Mouse (Mus musculus): ENCODE measurements around the gene Nebl. TPM values are rescaled to one million over a fixed set of nuclear protein-coding genes. Genes with fewer than 3 reads are reported as not detected.

Gene Nebl
- polyA plus RNA-seq, 1 experiment from 2014 or later = 8.7 TPM

DNA sequence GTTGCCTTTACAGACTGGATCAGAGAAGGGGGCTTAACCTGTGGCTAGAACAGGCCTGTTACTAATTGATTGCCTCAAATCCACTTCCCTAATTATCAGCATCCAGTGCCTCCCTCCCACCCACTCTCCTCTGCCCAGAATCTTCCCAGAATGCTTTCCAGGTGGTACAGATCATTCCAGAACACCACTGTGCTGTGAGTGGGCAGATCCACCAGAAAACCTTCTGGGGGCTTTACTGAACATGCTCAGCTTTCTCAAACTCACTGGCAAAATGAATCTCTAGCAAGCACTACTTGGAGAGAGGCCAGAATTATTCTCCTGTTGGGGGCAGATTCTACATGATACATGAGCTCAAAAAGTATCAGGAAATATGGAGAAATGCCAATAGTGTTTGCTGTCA lies 277.6 kb downstream of the Nebl start:
- Histone ChIP-seq H3K27me3 (no peaks in the 10 kb centered on the region), H3K27ac (replicated peaks) (no peak overlapping the region), H3K36me3 (no peaks in the 10 kb centered on the region), H3K9ac (replicated peaks) (no peak overlapping the region), H3K9me3 (no peaks in the 10 kb centered on the region), H3K4me1 (no peaks in the 10 kb centered on the region), H3K4me2 (replicated peaks) (no peak overlapping the region), H3K4me3 (no peak overlapping the region)
- no peak for ATAC-seq (replicated peaks)

- Histone ChIP-seq H3K27ac (replicated peaks) (no peak overlapping the region), H3K4me1 (no peaks in the 10 kb centered on the region), H3K36me3 (no peaks in the 10 kb centered on the region), H3K9me3 (no peaks in the 10 kb centered on the region), H3K4me3 (no peak overlapping the region), H3K9ac (replicated peaks) (no peak overlapping the region), H3K4me2 (replicated peaks) (no peak overlapping the region), H3K27me3 (no peaks in the 10 kb centered on the region)
- no peak for ATAC-seq (replicated peaks)
These were observed 282.9 kb downstream of the Nebl start for GRCm38 (mm10) chr2:17448341-17448740.

- no peaks in the 10 kb centered on the region for H3K36me3 ChIP-seq
- H3K9ac ChIP-seq (replicated peaks) = no peak overlapping the region
- no peak for ATAC-seq (replicated peaks)
- H3K27ac ChIP-seq (replicated peaks) = no peak overlapping the region
- H3K9me3 ChIP-seq = no peaks in the 10 kb centered on the region
- WGBS = 66% methylated on average over 7 of the region's 7 CpGs
- H3K27me3 ChIP-seq = no peaks in the 10 kb centered on the region
- H3K4me3 ChIP-seq = no peak overlapping the region
- H3K4me1 ChIP-seq = no peaks in the 10 kb centered on the region
- no peak overlapping the region for H3K4me2 ChIP-seq (replicated peaks)
These were observed 287.7 kb downstream of the Nebl start for GRCm38 (mm10) chr2:17443581-17443980.

DNA sequence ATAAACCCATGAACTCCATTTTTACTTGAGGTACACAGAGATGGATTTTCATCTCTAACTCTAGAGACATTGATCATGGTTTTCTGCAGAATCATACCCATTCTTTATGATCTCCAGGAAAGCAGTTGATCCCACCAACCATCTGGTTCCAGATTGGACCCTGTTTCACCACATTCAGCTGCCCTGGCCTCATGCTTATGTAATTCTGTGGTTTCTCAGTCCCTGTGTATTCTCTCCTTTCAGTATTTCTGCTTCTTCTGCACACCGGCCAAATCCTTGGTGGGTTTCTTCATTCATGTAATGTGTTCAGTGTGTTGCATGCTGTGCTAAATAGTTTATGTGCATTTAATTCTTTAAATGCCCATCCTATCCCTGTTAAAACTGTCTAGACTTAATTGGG lies 292.9 kb downstream of the Nebl start:
- Histone ChIP-seq H3K36me3 (no peaks in the 10 kb centered on the region), H3K27me3 (no peaks in the 10 kb centered on the region), H3K4me2 (replicated peaks) (no peak overlapping the region), H3K4me3 (no peak overlapping the region), H3K9me3 (no peaks in the 10 kb centered on the region), H3K27ac (replicated peaks) (no peak overlapping the region), H3K9ac (replicated peaks) (no peak overlapping the region), H3K4me1 (peaks cover 8% of the 10 kb centered on the region)
- ATAC-seq (replicated peaks) = no peak
- WGBS = 82% methylated on average over 1 of the region's 1 CpGs

DNA sequence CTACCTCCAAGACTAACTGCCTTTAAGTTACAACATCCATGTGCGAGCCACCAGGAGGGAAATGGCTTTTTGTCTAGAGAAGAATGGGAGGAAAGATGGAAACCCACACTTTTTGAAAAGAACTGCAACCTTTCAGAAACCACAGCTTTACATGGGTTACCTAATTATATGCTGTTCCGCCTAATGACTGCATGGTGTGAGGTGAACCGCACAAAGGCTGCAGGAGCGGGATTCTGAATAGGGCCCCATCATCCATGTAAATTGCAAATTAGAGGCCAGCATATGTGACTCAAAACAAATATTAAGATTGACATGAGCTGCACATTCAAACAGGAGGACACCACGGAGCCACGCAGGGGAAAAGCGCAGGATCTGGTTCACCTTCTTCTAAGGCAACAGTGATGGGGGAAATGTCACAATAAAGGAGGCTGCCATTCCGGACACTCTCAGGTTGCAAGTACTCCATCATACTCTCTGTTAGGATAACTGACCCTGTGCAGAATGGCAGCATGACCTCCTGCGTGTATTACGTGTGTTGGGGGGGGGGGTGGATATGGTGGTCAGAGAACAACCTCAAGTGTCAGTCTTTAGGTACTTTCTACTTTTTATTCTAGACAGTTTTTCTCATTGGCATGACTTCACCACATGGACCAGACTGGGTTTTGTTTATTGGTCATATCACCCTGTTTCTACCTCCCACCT lies 294.4 kb downstream of the Nebl start:
- ATAC-seq (replicated peaks) = peak; percentile 63; the same call in 1 of the 2 replicates
- no peak overlapping the region for H3K9ac ChIP-seq (replicated peaks)
- no peaks in the 10 kb centered on the region for H3K36me3 ChIP-seq
- peaks cover 8% of the 10 kb centered on the region for H3K4me1 ChIP-seq
- H3K4me2 ChIP-seq (replicated peaks) = no peak overlapping the region
- 22% methylated on average over 10 of the region's 10 CpGs for WGBS
- H3K4me3 ChIP-seq = no peak overlapping the region
- H3K9me3 ChIP-seq = no peaks in the 10 kb centered on the region
- no peak overlapping the region for H3K27ac ChIP-seq (replicated peaks)
- H3K27me3 ChIP-seq = no peaks in the 10 kb centered on the region

DNA sequence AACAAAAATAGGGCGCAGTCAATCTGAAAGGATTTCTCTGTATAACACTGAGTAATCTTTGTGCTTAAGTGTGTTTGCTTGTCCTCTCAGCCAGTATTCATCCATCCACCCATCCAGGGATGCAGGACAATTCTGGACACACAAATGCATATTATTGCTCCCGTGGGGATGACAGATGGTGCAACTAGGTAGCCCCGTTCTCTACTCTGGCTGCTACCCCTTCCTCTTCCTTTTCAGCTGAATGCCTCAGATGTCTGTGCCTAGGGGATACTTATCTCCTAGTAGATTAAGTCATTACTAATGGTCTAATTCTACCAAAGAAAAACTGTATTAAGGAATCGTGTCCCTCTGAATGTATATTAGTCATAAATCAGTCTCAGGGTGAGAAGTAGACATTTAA lies 296.0 kb downstream of the Nebl start:
- Histone ChIP-seq H3K27me3 (no peaks in the 10 kb centered on the region), H3K4me3 (no peak overlapping the region), H3K4me2 (replicated peaks) (no peak overlapping the region), H3K36me3 (no peaks in the 10 kb centered on the region), H3K9me3 (no peaks in the 10 kb centered on the region), H3K27ac (replicated peaks) (no peak overlapping the region), H3K9ac (replicated peaks) (no peak overlapping the region), H3K4me1 (peaks cover 8% of the 10 kb centered on the region)
- WGBS = 70% methylated on average over 4 of the region's 4 CpGs
- ATAC-seq (replicated peaks) = no peak

DNA sequence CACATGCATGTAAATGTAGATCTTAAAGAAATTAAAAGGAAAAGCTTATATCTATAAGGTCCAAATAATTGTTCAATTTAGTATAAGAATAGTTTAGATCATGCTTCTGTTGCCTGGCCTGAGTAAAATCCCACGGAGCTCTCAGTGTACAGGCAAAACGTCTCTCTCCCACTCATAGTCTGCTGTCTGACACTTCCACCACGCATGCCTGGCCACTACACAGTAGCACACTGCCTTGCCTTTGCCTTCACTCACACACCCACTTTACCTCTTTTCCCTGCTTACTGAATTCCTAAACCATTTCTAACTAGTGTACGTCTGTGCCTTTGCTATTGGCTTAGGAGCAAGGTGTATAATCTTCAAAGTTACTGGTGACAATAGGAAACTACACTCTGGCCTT lies 302.2 kb downstream of the Nebl start:
- H3K4me2 ChIP-seq (replicated peaks) = no peak overlapping the region
- H3K27ac ChIP-seq (replicated peaks) = no peak overlapping the region
- no peaks in the 10 kb centered on the region for H3K27me3 ChIP-seq
- H3K4me1 ChIP-seq = no peaks in the 10 kb centered on the region
- no peak overlapping the region for H3K4me3 ChIP-seq
- WGBS = 85% methylated on average over 4 of the region's 4 CpGs
- no peak for ATAC-seq (replicated peaks)
- no peaks in the 10 kb centered on the region for H3K9me3 ChIP-seq
- H3K9ac ChIP-seq (replicated peaks) = no peak overlapping the region
- no peaks in the 10 kb centered on the region for H3K36me3 ChIP-seq

- no peaks in the 10 kb centered on the region for H3K4me1 ChIP-seq
- H3K27me3 ChIP-seq = no peaks in the 10 kb centered on the region
- ATAC-seq (replicated peaks) = no peak; the same call in 1 of the 2 replicates
- H3K4me3 ChIP-seq = no peak overlapping the region
- no peak overlapping the region for H3K9ac ChIP-seq (replicated peaks)
- H3K9me3 ChIP-seq = no peaks in the 10 kb centered on the region
- H3K4me2 ChIP-seq (replicated peaks) = no peak overlapping the region
- WGBS = 51% methylated on average over 4 of the region's 4 CpGs
- H3K36me3 ChIP-seq = no peaks in the 10 kb centered on the region
- no peak overlapping the region for H3K27ac ChIP-seq (replicated peaks)
These were observed 303.1 kb downstream of the Nebl start for GRCm38 (mm10) chr2:17428156-17428555.

DNA sequence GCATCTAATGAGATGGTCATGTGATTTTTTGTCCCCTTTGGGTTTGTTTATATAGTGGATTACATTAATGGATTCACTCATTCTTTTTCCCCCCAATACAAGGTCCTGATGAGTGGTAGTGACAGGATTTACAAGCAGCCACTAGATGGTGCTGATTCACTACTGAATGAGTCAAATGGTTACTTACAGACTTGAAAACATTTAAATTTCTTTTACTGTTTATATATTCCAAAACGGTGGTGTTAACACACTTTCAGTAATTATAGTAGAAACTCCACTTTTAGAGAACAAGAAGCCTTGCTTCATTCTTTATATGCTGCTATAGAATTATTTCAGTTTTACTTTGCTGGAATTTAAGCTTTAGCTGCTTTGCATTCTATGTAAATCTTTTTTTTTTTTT lies 308.3 kb downstream of the Nebl start:
- H3K4me1 ChIP-seq = no peaks in the 10 kb centered on the region
- no peaks in the 10 kb centered on the region for H3K27me3 ChIP-seq
- H3K9me3 ChIP-seq = no peaks in the 10 kb centered on the region
- no peak overlapping the region for H3K4me2 ChIP-seq (replicated peaks)
- no peaks in the 10 kb centered on the region for H3K36me3 ChIP-seq
- H3K4me3 ChIP-seq = no peak overlapping the region
- H3K27ac ChIP-seq (replicated peaks) = no peak overlapping the region
- H3K9ac ChIP-seq (replicated peaks) = no peak overlapping the region
- peak; percentile 82; the same call in 1 of the 2 replicates for ATAC-seq (replicated peaks)
- WGBS = 0% methylated on average over 1 of the region's 1 CpGs

DNA sequence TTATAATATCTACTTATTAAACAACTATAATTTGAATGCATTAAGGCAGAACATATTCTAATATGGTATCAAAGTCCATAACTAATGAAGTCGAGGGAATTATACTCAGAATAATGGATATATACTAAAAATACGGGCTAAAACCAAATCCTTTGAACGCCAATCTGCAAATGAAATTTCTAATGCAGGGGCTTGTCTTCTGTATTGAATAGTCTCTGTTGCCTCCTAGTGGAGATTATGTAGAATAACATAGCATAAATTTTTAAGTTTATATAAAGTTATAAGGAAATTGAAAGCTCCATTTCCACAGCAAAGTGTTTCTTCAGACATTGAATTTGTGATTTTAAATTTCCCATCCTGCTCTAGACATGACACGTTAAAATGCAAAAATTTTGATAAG lies 315.9 kb downstream of the Nebl start:
- Histone ChIP-seq H3K27ac (replicated peaks) (no peak overlapping the region), H3K36me3 (no peaks in the 10 kb centered on the region), H3K9me3 (no peaks in the 10 kb centered on the region), H3K4me3 (no peak overlapping the region), H3K9ac (replicated peaks) (no peak overlapping the region), H3K4me2 (replicated peaks) (no peak overlapping the region), H3K27me3 (no peaks in the 10 kb centered on the region), H3K4me1 (no peaks in the 10 kb centered on the region)
- WGBS = 26% methylated on average over 4 of the region's 4 CpGs
- ATAC-seq (replicated peaks) = no peak

DNA sequence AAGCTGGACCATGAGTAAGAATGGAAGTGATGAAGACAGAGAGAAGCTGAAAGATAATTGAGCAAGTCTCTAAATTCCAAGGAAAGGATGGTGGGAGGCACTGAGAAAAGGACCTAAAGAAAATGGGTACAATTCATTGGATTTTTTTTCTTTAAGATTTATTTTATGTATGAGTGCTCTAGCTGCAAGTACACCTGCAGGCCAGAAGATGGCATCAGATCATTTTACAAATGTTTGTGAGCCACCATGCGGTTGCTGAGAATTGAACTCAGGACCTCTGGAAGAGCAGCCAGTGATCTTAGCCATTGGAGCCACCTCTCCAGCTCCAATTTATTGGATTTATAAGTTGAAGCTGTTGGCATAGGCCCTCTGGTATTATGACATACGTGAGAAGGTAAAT lies 316.9 kb downstream of the Nebl start:
- Histone ChIP-seq H3K27me3 (no peaks in the 10 kb centered on the region), H3K9me3 (no peaks in the 10 kb centered on the region), H3K36me3 (no peaks in the 10 kb centered on the region), H3K27ac (replicated peaks) (no peak overlapping the region), H3K4me2 (replicated peaks) (no peak overlapping the region), H3K4me3 (no peak overlapping the region), H3K9ac (replicated peaks) (no peak overlapping the region), H3K4me1 (no peaks in the 10 kb centered on the region)
- no peak for ATAC-seq (replicated peaks)
- 88% methylated on average over 2 of the region's 2 CpGs for WGBS

- Histone ChIP-seq H3K36me3 (no peaks in the 10 kb centered on the region), H3K4me2 (replicated peaks) (no peak overlapping the region), H3K9me3 (no peaks in the 10 kb centered on the region), H3K27ac (replicated peaks) (no peak overlapping the region), H3K4me1 (no peaks in the 10 kb centered on the region), H3K9ac (replicated peaks) (no peak overlapping the region), H3K4me3 (no peak overlapping the region), H3K27me3 (no peaks in the 10 kb centered on the region)
- WGBS = 65% methylated on average over 8 of the region's 8 CpGs
- ATAC-seq (replicated peaks) = no peak
These were observed 317.6 kb downstream of the Nebl start for GRCm38 (mm10) chr2:17413496-17414268.

GRCm38 (mm10) chr2:17409276-17409675 lies 322.0 kb downstream of the Nebl start:
- Histone ChIP-seq H3K4me2 (replicated peaks) (no peak overlapping the region), H3K27me3 (no peaks in the 10 kb centered on the region), H3K9ac (replicated peaks) (no peak overlapping the region), H3K9me3 (no peaks in the 10 kb centered on the region), H3K4me1 (no peaks in the 10 kb centered on the region), H3K36me3 (no peaks in the 10 kb centered on the region), H3K27ac (replicated peaks) (no peak overlapping the region), H3K4me3 (no peak overlapping the region)
- ATAC-seq (replicated peaks) = no peak
- 90% methylated on average over 5 of the region's 5 CpGs for WGBS

Data from forebrain, embryonic 15.5 days (tissue).